Mouse (Mus musculus): ENCODE data around the gene BC048562. TPM values are rescaled to one million over a fixed set of nuclear protein-coding genes. Genes with fewer than 3 reads are reported as not detected.

The BC048562 gene
- total RNA-seq (2023) = not detected

DNA sequence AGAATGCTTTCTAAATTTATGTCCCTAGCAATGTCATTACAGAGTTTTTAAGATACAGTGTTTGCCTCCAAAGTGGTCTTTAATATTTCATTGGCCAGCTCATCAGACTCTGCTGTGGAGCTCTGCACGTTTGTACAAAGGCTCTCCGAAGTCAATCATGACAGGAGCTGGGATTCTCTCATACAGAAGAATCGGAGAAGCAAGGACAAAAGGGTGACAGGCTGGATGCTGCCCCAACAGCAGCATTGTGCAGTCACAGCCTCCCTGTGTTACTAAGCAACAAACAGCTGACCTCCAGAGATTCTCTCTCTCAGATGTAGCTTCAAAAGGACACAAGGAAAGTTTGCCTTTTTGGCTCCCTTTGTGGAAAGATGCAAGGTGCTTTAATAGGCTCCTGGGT is at the start of gene BC048562:
BC048562 (plus strand) TSS at position 301 of the 400 bp plus-strand sequence.

GRCm38 (mm10) chr9:108392676-108393075 is 43.6 kb upstream of the BC048562 start, which contains the start of gene 1700102P08Rik:
1700102P08Rik (plus strand) TSS chr9:108392805.

GRCm38 (mm10) chr9:108428384-108428783 is 7.9 kb upstream of the BC048562 start, which contains the start of gene Ccdc36:
Ccdc36 (minus strand) TSS chr9:108428484.

GRCm38 (mm10) chr9:108460319-108461178 is 24.3 kb downstream of the BC048562 start, which contains the start of gene Ccdc71:
Ccdc71 (plus strand) TSS chr9:108460527.

GRCm38 (mm10) chr9:108461181-108461631 is 24.9 kb downstream of the BC048562 start, which contains the start of gene Klhdc8b:
Klhdc8b (minus strand) TSS chr9:108461581.

DNA sequence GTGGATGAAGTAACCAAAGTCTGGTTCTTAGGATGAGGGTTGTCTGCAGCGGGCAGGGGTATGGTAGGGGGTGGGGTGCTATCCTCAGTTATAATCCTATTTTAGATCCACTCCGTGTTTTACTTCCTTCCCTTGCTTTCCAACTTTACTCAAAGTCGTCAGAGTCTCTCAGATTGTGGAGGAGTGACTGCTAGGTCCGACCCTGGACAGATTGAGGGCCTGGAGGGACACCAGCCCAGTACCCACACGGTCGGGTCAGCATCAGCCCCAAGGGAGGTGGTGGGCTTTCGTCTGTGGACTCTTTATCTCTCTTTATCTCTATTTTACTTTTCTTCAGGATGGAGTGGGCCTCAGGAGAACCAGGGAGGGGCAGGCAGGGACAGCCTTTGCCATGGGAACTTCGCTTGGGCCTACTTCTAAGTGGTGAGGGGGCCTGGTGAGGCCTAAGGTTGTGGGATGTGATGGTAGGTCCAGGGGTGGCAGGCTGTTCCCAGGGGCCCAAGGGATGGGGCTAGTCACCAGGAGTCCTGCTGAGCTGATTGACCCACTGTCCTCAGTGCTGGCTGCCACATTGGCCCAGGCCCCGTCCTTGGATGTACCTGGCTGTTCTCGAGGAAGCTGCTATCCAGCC is 43.6 kb downstream of the BC048562 start, which contains the start of gene Lamb2:
Lamb2 (plus strand) TSS at position 16 of the 631 bp plus-strand sequence.

DNA sequence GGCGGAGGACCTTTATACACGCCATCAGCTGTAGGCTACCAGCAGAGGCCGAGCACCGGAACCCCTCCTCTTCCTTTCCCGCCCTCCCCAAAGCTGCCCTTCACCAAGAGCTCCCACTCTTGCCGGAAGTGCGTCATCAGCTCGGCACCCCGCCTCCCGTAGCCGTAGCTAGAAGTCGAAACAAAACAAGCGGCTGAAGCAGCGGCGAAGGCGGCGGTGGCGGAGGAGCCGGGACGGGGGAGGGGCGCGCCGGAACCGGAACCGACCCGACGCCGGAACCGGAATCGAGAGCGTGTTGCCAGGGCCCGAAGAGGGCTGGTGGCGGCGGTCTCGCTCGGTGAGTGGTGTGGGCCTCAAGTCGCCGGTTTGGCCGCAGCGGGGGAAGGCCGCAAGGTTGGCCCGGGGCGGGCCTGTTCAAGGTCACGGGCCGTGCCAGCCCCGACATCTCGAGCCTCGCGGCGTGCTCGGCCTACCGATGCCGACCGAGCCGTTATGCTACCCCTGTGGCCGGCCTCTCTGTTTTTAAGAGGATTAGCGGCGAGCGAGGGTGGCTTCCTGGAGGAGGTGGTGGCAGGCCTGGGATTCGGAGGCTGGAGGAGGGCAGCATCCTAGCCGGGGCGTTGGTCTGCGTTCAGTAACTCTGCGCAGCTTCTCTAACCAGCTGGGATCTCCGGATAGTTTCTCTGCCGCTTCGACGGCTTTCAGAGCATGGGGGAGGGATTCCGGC is 54.4 kb downstream of the BC048562 start, which contains the start of gene Usp19:
Usp19 (plus strand) TSS at position 44 of the 727 bp plus-strand sequence.

Other genes with a start within 250 kb of the BC048562 start
- gene Bsn, start 246.1 kb upstream of the BC048562 start, total RNA-seq (2023) = 1 to 10 TPM in 1 of 2 experiments, under 1 TPM in 1; 0.59 to 1.2 TPM
- 10 to 100 TPM; 32.0 to 33.0 TPM for gene Dag1, start 172.5 kb upstream of the BC048562 start, total RNA-seq (2023)
- gene Nicn1, start 146.1 kb upstream of the BC048562 start, total RNA-seq (2023) = 1 to 10 TPM; 2.9 to 3.2 TPM
- 1 to 10 TPM; 1.9 to 2.3 TPM for gene Amt, start 139.6 kb upstream of the BC048562 start, total RNA-seq (2023)
- gene Rhoa, start 130.4 kb upstream of the BC048562 start, total RNA-seq (2023) = 100 to 1,000 TPM; 347 to 351 TPM
- gene Tcta, start 130.3 kb upstream of the BC048562 start, total RNA-seq (2023) = 10 to 100 TPM; 10.4 to 11.9 TPM
- gene Gpx1, start 97.6 kb upstream of the BC048562 start, total RNA-seq (2023) = 100 to 1,000 TPM; 212 to 222 TPM
- gene Usp4, start 88.6 kb upstream of the BC048562 start, total RNA-seq (2023) = 100 to 1,000 TPM; 154 to 155 TPM
- 10 to 100 TPM in 1 of 2 experiments, 1 to 10 TPM in 1; 7.6 to 10.3 TPM for gene 1700102P08Rik, start 43.7 kb upstream of the BC048562 start, total RNA-seq (2023)
- gene Ccdc36, start 8.0 kb upstream of the BC048562 start, total RNA-seq (2023) = under 1 TPM in 1 of 2 experiments, not detected in 1; 0.18 TPM
- gene Ccdc71, start 24.0 kb downstream of the BC048562 start, total RNA-seq (2023) = 10 to 100 TPM; 37.6 to 40.0 TPM
- gene Klhdc8b, start 25.1 kb downstream of the BC048562 start, total RNA-seq (2023) = 1 to 10 TPM; 4.3 to 5.6 TPM
- under 1 TPM in 1 of 2 experiments, not detected in 1; 0.30 TPM for gene Lamb2, start 43.3 kb downstream of the BC048562 start, total RNA-seq (2023)
- 100 to 1,000 TPM; 288 to 319 TPM for gene Usp19, start 54.1 kb downstream of the BC048562 start, total RNA-seq (2023)
- 100 to 1,000 TPM; 207 to 272 TPM for gene Qars, start 71.2 kb downstream of the BC048562 start, total RNA-seq (2023)
- 100 to 1,000 TPM; 216 to 233 TPM for gene Qrich1, start 80.3 kb downstream of the BC048562 start, total RNA-seq (2023)
- gene Impdh2, start 123.8 kb downstream of the BC048562 start, total RNA-seq (2023) = 100 to 1,000 TPM; 181 to 194 TPM
- 10 to 100 TPM; 25.9 to 27.1 TPM for gene Ndufaf3, start 131.0 kb downstream of the BC048562 start, total RNA-seq (2023)
- gene Dalrd3, start 133.4 kb downstream of the BC048562 start, total RNA-seq (2023) = 10 to 100 TPM; 54.9 to 68.4 TPM
- gene Wdr6, start 142.3 kb downstream of the BC048562 start, total RNA-seq (2023) = 10 to 100 TPM; 30.1 to 33.2 TPM
- gene P4htm, start 161.2 kb downstream of the BC048562 start, total RNA-seq (2023) = 10 to 100 TPM; 10.0 to 10.5 TPM
- 100 to 1,000 TPM; 128 TPM for gene Arih2, start 212.9 kb downstream of the BC048562 start, total RNA-seq (2023)
- gene Slc25a20, start 225.6 kb downstream of the BC048562 start, total RNA-seq (2023) = 10 to 100 TPM; 19.4 to 24.9 TPM